Mouse (Mus musculus): Measurements from ENCODE around the gene Mtf1.

- TF ChIP-seq EP300 (IDR thresholded peaks at IDR 0.05; ENCODE audit: low read depth) = no peak
- TF ChIP-seq CTCF (IDR thresholded peaks at IDR 0.05; ENCODE audit: low read depth) = no peak
These were observed 49.2 kb downstream of the Mtf1 start, which contains the start of gene 1110065P20Rik for GRCm38 (mm10) chr4:124850933-124851658.

All from liver, postnatal 0 days (tissue).